Mouse (Mus musculus) Muller cell, postnatal 12 days (primary cell): ENCODE measurements around the gene Prpsap2.

Experiments used
- DNase-seq: peaks from one replicate; pipeline ENCODE4 v3.0.0-alpha.2; 2015; ENCODE audit errors: inconsistent ontology term

Prpsap2 gene

DNA sequence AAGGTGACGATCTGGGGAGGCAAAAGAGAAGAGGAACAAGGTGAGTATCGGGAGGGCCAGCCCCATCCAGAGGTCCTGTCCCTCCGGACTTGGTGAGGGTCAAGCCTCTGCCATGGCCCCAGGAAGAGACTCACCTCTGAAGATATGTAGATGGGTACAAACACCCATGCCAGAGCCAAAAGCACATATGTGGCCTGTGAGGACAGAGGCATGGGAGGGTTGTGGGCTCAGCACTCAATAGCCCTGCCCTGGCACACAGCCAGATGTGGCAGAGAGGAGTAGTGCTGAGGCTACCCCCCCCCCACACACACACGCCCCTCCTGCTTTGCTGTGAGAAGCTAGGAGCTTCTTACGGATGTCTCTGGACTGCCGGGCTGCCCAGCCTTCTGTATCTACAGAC, 46.8 kb downstream of the Prpsap2 start:
- no peak for DNase-seq

DNA sequence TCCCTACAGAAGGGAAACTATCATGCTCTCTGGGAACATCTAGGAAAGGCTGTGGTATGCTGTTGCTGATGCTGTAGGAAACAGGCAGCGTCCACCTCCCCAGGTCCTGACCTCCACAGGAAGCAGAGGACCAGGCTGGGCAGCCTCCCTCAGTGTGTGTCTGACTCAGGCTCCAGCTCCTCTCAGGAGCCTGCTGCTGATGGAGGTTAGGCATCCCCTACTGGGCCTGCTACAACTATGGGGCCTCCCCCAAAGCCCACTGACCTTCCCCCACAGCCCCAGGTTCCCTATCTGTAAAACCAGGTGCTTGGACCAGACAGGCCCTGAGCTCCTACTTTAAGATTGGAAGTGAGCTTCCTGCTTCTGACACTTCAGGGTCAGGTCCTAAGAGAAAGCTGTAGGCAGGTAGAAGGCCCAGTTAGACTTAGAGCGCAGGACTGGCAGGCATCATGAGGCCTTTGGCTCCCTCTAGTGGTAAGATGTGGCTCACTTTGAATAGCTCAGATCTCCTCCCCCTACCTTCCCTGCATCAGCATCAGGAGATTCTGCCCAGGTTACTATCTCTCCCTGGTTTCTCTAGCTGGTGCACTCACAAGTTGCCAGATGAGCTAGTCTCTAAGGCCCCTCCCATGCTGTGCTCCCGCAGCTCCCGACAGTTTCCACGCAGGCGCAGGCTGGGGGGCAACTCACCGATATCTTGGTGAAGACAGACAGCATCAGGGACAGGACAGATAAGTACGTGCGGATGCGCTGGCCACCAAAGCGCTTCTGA, 47.4 kb downstream of the Prpsap2 start:
- peak; percentile 69 for DNase-seq

DNA sequence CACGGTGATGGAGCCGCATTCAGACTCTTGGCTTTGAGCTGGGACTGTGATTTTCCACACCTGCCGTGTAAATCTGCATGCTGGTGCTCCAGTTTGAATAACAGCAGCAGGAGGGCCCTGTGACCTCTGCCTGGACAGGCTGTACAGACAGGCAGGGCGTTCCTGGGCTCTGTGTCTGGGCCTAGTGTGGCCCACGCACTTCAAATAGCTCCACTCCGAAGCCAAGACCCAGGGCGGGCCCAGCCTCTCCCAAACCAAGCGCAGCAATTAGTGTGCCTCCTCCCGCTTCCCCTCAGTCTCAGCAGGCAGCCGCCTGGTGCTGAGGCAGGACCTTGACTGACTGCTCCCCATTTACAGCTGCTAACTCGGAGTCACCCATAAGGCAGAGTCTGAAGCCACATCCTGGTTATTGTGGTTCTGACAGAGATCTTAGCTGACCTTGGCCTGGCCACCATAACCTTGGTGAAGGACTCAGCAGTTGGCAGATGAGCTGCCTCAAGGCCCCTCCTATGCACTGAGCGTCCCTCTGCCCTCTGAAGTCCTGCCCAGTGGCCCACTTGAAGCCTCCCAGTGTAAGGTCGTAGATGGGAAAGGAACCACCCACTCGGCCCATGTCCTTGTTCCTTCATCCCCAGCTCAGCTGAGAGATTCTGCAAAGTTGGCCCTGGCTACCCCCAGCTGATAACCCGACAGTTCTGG, 48.6 kb downstream of the Prpsap2 start:
- DNase-seq: no peak

DNA sequence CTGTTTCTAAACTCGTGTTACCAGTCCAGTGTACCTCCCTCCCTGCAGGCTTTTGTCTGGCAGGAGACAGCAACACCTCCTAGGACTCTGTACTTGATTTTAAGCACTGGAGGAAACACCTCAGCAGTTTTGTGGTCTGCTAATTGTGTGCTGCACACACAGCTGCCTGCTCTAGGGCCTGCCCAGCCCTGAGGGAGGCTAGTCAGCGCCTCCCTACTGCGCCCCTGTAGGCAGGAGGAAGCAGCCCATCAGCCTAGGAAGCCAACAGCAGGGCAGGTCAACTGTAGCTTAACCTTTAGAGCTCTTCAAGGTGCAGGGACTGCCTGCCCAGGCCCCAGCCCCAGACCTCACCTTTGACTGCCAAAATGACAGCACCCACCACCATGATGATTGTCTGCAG, 53.0 kb downstream of the Prpsap2 start:
- DNase-seq: no peak

- DNase-seq: no peak
These were observed 55.7 kb downstream of the Prpsap2 start for GRCm38 (mm10) chr11:61706232-61706631.

- DNase-seq: no peak
These were observed 56.3 kb downstream of the Prpsap2 start for GRCm38 (mm10) chr11:61705581-61705980.

DNA sequence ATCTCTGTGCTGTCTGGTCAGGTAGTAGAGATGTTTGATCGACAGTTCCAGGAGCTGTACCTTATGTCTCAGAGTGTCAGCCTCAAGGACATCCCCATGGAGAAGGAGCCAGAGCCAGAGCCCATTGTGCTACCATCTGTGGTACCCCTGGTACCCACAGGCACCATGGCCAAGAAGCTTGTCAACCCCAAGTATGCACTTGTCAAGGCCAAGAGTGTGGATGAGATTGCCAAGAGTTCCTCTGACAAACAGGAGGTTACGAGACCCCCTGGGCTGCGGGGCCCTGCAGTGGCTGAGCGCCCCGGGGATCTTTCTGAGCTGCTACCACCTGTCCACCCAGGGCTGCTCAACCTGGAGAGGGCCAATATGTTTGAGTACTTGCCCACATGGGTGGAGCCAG, 59.4 kb downstream of the Prpsap2 start:
- no peak for DNase-seq

GRCm38 (mm10) chr11:61701696-61702095, 60.2 kb downstream of the Prpsap2 start:
- no peak for DNase-seq

GRCm38 (mm10) chr11:61699933-61700332, 62.0 kb downstream of the Prpsap2 start:
- peak; percentile 56 for DNase-seq

DNA sequence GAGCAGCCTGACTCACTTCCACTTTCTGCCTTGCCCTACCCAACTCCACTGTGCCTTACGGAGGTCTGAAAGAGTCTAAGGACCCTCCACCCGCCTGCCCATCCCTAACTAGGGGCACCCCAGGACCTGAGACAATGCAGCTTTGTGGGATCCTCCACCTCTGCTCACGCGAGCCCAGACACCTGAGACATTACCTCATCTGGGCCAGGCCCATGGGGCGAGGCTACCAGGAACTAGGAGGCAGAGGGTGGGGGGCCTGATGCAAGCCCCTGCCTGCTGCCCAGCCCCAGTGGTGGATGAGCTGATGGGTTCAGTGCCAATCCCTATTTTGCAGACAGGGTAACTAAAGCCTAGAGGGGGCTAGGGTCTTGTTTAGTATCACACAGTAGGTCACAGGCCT, 62.4 kb downstream of the Prpsap2 start:
- no peak for DNase-seq

DNA sequence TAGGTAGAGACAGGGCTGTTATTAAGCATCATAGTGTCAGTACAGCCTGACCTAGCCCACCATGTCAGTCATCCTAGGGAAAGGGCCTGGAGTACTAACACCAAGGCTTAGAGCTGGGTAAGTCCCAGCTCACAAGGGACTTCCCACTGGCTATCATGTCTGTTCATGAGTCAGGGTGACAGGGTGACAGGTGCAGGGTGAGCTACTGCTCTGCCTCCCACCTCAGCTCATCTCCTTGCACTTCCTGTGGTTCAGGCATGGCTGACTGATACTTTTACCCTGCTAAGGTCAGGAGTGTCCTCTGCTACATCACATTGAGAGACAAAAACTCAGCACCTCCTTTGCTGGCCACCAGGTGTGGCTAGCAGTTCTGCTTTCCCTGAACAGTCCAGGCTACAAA, 63.0 kb downstream of the Prpsap2 start:
- no peak for DNase-seq

GRCm38 (mm10) chr11:61692996-61693395, 68.9 kb downstream of the Prpsap2 start:
- no peak for DNase-seq

DNA sequence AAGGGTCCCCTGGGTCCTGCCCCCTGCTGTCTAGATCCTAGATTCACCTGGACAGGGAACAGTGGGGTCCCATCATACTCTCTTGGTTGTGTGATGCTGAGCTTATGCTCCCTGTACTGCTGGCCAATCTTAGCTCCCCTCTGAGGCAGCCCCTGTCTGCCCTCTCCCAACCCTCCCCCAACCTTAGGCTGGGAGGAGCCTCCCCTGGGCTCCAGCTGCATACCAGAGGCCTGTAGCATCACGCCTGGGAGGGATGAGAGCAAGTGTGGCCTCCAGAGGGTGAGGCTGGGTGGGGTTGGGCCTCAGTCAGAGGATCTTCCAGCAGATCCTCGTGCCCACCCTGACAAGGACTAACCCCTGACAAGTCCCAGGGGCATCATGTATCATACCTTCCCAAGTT, 74.3 kb downstream of the Prpsap2 start:
- DNase-seq: no peak

DNA sequence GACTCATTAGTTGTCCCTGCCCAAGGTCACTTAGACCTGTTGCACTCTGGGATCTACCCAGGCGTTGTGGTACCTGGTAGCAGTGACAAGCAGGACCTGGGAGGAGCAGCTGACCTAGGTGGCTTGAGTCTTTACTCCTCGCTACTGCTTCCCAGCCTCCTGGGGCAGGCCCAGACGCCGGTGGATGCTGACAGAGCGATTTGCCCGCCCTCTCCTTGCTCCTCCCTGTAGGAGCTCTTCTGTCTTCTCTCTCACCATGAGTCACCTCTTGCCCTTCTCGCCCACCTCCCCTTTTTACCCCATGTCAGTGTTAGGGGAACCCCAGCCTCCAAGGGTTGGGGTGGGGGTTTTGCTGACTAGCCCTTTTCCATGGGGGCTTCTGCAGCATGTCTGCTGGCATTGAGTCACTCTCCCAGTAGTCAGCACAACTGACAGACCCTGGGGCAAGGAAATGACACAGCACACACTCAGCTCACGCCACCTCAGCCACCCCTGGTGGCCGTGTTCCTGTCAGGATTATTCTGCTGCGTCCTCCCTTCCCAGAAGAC, 74.9 kb downstream of the Prpsap2 start:
- no peak for DNase-seq

DNA sequence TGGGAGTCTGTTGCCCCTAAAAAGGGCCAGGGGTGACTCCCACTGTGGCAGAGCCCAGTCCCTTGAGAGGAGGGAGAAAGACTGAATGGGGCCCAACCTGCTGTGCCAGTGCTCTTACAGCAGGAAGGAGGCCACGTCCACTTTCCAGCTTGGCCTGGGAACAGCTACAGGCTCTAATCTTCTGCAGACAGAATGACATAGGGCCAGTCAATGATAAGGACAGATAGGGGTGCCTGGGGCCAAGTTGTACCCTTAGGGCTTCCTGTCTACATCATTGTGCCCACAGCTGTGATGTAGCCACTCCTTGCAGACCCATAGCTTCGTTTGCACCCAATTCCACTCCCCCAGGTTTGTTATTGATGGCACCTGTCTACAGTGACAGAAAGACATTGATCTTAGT, 75.7 kb downstream of the Prpsap2 start:
- DNase-seq: no peak

GRCm38 (mm10) chr11:61685119-61685725, 76.7 kb downstream of the Prpsap2 start:
- DNase-seq: no peak

GRCm38 (mm10) chr11:61683907-61684731, 77.8 kb downstream of the Prpsap2 start, which contains the start of gene Fam83g:
TSS of gene Fam83g (plus strand) at chr11:61684091.
- no peak for DNase-seq
